Mouse (Mus musculus): Measurements from ENCODE around the gene Sh2d6.
"Not testable (repeated sequence)": the region's sequence is repeated elsewhere in the genome, so short reads cannot be mapped to it uniquely, and the experiment has no call there.

The Sh2d6 gene

GRCm38 (mm10) chr6:72492892-72493291 lies 28.6 kb downstream of the Sh2d6 start:
- DNase-seq, result no peak

- DNase-seq, result no peak
Measured at GRCm38 (mm10) chr6:72491151-72491550, 30.4 kb downstream of the Sh2d6 start.

- DNase-seq, result no peak
Measured at GRCm38 (mm10) chr6:72489534-72489933, 32.0 kb downstream of the Sh2d6 start.

- peak; percentile 48 for DNase-seq
Measured at GRCm38 (mm10) chr6:72488850-72489249, 32.7 kb downstream of the Sh2d6 start.

GRCm38 (mm10) chr6:72487282-72487681 lies 34.2 kb downstream of the Sh2d6 start:
- DNase-seq, result peak; percentile 40

GRCm38 (mm10) chr6:72486307-72486706 lies 35.2 kb downstream of the Sh2d6 start:
- no peak for DNase-seq

GRCm38 (mm10) chr6:72484887-72485286 lies 36.6 kb downstream of the Sh2d6 start:
- DNase-seq, result no peak

- DNase-seq, result no peak
Measured at GRCm38 (mm10) chr6:72482156-72482555, 39.4 kb downstream of the Sh2d6 start.

GRCm38 (mm10) chr6:72480422-72480702 lies 41.1 kb downstream of the Sh2d6 start:
- no peak for DNase-seq

GRCm38 (mm10) chr6:72479645-72480421 lies 41.7 kb downstream of the Sh2d6 start:
- no peak for DNase-seq

GRCm38 (mm10) chr6:72478691-72479090 lies 42.8 kb downstream of the Sh2d6 start:
- DNase-seq, result not testable (repeated sequence)

- no peak for DNase-seq
Measured at GRCm38 (mm10) chr6:72477621-72478020, 43.9 kb downstream of the Sh2d6 start.

GRCm38 (mm10) chr6:72476836-72477235 lies 44.7 kb downstream of the Sh2d6 start:
- DNase-seq, result no peak

- DNase-seq, result no peak
Measured at GRCm38 (mm10) chr6:72475221-72475985, 46.1 kb downstream of the Sh2d6 start.

- peak; percentile 56 for DNase-seq
Measured at GRCm38 (mm10) chr6:72473264-72474041, 48.1 kb downstream of the Sh2d6 start.

GRCm38 (mm10) chr6:72466171-72466570 lies 55.3 kb downstream of the Sh2d6 start:
- no peak for DNase-seq

GRCm38 (mm10) chr6:72465361-72466157 lies 55.9 kb downstream of the Sh2d6 start:
- DNase-seq, result peak; percentile 40
